Mouse (Mus musculus): ENCODE results near the gene B430306N03Rik.
A peak's percentile ranks its signal among the peaks of the same experiment; 100 is the strongest.

The B430306N03Rik gene

DNA sequence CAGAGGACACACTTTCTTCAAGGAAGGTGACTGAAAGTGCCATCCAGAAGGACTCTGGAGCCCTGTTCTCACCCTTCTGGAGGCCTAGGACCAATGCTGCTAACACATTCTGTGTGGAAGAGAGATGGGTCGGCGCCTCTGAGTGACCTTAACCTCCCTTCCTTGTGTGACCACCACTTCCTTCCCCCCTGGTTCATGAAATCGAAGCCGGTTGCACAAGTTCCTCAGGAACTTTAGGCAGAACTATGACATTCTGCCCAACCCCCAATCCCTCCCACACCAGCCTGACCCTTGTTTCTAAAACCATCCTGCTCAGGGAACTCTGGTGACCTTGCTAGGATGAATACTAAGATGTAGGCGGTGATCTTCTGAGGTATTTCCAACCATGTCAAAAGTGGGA is 8.3 kb downstream of the B430306N03Rik start:
- H3K9me3 ChIP-seq (ENCODE audit: low read length): no peaks in the 10 kb centered on the region
- peaks cover 24% of the 10 kb centered on the region for H3K4me1 ChIP-seq (replicated peaks; ENCODE audit: low read depth, low read length)
- H3K27me3 ChIP-seq (ENCODE audit: insufficient read depth, low read length): no peaks in the 10 kb centered on the region
- TF ChIP-seq CTCF (conservative IDR thresholded peaks at IDR 0.05; ENCODE audit: low read length): no peak
- TF ChIP-seq POU5F1 (IDR thresholded peaks at IDR 0.05; ENCODE audit: borderline replicate concordance, low read length): no peak
- no peak overlapping the region for H3K4me3 ChIP-seq (replicated peaks; ENCODE audit: low read length)
- H3K36me3 ChIP-seq (ENCODE audit: insufficient read depth, low read length): no peaks in the 10 kb centered on the region

DNA sequence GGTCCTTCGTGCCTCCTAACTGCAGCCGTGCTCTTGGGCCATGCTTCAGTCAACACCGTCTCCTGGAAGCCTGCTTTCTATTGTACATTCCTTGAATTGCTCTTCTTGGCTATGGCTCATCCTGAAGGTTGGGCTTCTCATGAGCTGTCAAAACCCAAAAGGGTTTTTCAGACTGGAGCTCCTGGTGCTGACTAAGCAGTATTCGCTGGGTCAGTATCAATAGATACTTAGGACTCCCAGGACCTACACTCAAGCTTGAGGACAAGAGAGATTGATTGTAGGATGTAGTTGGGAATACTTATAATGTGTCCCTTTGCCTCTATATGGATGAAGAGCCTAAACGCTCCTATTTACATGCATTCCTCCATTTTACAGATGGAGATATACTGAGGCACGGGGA is 9.2 kb downstream of the B430306N03Rik start:
- Histone ChIP-seq H3K4me3 (replicated peaks; ENCODE audit: low read length) (no peak overlapping the region), H3K36me3 (ENCODE audit: insufficient read depth, low read length) (no peaks in the 10 kb centered on the region), H3K4me1 (replicated peaks; ENCODE audit: low read depth, low read length) (peaks cover 24% of the 10 kb centered on the region), H3K27me3 (ENCODE audit: insufficient read depth, low read length) (no peaks in the 10 kb centered on the region), H3K9me3 (ENCODE audit: low read length) (no peaks in the 10 kb centered on the region)
- TF ChIP-seq CTCF (conservative IDR thresholded peaks at IDR 0.05; ENCODE audit: low read length) (no peak), POU5F1 (IDR thresholded peaks at IDR 0.05; ENCODE audit: borderline replicate concordance, low read length) (no peak), NANOG (IDR thresholded peaks at IDR 0.05; ENCODE audit: borderline replicate concordance, low read length) (no peak)

DNA sequence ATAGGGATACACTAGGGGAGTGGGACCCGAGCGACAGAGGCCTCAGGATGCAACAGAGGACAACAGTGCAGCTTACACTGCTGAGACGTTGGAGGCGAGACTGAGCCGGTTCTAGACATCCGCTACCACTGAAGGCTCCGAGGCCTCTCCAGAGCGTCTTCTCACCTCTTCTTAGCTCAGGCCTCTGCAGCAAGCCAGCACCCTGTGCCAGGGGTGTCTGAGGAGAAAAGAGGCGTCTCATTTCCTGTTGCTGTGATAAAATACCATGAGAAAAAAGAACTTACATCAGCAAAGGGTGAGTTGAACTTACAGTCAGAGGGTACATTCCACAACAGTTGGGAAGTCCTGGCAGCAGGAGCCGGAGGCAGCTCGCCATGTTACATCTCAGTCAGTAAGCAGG is 9.7 kb downstream of the B430306N03Rik start:
- Histone ChIP-seq H3K9me3 (ENCODE audit: low read length) (no peaks in the 10 kb centered on the region), H3K36me3 (ENCODE audit: insufficient read depth, low read length) (no peaks in the 10 kb centered on the region), H3K4me1 (replicated peaks; ENCODE audit: low read depth, low read length) (peaks cover 24% of the 10 kb centered on the region), H3K4me3 (replicated peaks; ENCODE audit: low read length) (no peak overlapping the region), H3K27me3 (ENCODE audit: insufficient read depth, low read length) (no peaks in the 10 kb centered on the region)
- TF ChIP-seq NANOG (IDR thresholded peaks at IDR 0.05; ENCODE audit: borderline replicate concordance, low read length) (no peak), POU5F1 (IDR thresholded peaks at IDR 0.05; ENCODE audit: borderline replicate concordance, low read length) (no peak), CTCF (conservative IDR thresholded peaks at IDR 0.05; ENCODE audit: low read length) (no peak)

DNA sequence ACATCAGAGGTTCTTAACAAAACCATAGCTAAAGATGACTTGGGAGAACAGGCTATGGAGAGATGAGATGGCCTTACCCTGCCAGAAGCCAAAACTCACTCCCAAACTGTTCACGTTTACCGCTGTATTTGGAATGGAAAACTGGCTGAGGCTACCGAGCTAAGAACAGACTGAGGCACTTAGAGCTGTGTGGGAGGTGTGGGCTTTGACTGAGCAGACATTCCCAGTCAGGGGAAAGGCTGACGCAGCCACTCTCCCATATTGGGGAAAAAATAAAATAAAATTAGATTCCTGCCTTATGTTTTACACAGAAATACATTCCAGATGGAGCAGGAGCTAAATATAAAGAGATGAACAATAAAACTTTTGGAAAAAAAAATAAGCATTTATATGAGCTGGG is 10.7 kb downstream of the B430306N03Rik start:
- Histone ChIP-seq H3K4me3 (replicated peaks; ENCODE audit: low read length) (no peak overlapping the region), H3K27me3 (ENCODE audit: insufficient read depth, low read length) (no peaks in the 10 kb centered on the region), H3K9me3 (ENCODE audit: low read length) (no peaks in the 10 kb centered on the region), H3K4me1 (replicated peaks; ENCODE audit: low read depth, low read length) (peaks cover 24% of the 10 kb centered on the region), H3K36me3 (ENCODE audit: insufficient read depth, low read length) (no peaks in the 10 kb centered on the region)
- TF ChIP-seq NANOG (IDR thresholded peaks at IDR 0.05; ENCODE audit: borderline replicate concordance, low read length) (no peak), POU5F1 (IDR thresholded peaks at IDR 0.05; ENCODE audit: borderline replicate concordance, low read length) (no peak), CTCF (conservative IDR thresholded peaks at IDR 0.05; ENCODE audit: low read length) (no peak)

DNA sequence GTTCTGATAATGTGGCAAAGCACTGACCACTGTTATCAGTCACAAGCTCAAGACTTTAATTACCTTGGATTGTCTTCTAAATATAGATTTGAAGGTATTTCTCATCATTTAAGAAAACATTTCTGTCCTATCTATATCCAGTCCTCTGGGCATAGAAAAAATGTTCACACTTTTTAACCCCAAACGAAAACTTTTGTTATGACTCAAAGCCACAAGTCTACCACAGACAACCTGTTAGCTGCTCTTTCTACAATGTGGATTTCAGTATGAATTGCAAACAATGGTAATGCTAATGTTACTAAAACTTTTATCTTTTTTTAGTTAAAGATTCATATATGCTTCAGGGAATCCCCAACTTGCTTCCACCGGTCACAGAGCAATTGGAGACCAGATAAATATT is 16.6 kb downstream of the B430306N03Rik start:
- H3K27me3 ChIP-seq (ENCODE audit: insufficient read depth, low read length): peaks cover 2% of the 10 kb centered on the region; the same call in 1 of the 2 replicates
- H3K4me1 ChIP-seq (replicated peaks; ENCODE audit: low read depth, low read length): no peaks in the 10 kb centered on the region
- H3K36me3 ChIP-seq (ENCODE audit: insufficient read depth, low read length): no peaks in the 10 kb centered on the region
- H3K9me3 ChIP-seq (ENCODE audit: low read length): no peaks in the 10 kb centered on the region
- H3K4me3 ChIP-seq (replicated peaks; ENCODE audit: low read length): no peak overlapping the region
- TF ChIP-seq NANOG (IDR thresholded peaks at IDR 0.05; ENCODE audit: borderline replicate concordance, low read length) (no peak), POU5F1 (IDR thresholded peaks at IDR 0.05; ENCODE audit: borderline replicate concordance, low read length) (no peak), CTCF (conservative IDR thresholded peaks at IDR 0.05; ENCODE audit: low read length) (no peak)

DNA sequence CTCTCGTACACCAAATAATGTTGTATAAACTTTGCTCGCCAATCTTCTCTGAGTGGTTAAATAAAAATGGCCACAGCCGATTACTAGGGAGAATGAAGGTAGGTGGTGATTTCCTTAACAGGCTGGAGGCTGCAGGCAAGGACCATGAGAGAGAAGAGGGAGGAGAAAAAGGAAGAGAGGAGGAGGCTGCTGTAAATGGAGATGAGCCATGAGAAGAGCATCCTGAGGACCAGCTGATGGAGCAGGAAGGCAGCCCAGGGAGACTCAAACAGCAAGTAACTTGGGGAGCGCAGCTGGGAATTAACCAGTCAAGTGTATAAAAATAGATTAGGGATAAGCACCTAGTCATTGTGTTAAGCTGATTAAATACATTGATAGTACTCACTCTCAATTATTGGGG is 18.2 kb downstream of the B430306N03Rik start:
- Histone ChIP-seq H3K4me1 (replicated peaks; ENCODE audit: low read depth, low read length) (no peaks in the 10 kb centered on the region), H3K9me3 (ENCODE audit: low read length) (no peaks in the 10 kb centered on the region), H3K36me3 (ENCODE audit: insufficient read depth, low read length) (no peaks in the 10 kb centered on the region), H3K27me3 (ENCODE audit: insufficient read depth, low read length) (peaks cover 2% of the 10 kb centered on the region; the same call in 1 of the 2 replicates), H3K4me3 (replicated peaks; ENCODE audit: low read length) (no peak overlapping the region)
- TF ChIP-seq NANOG (IDR thresholded peaks at IDR 0.05; ENCODE audit: borderline replicate concordance, low read length) (no peak), POU5F1 (IDR thresholded peaks at IDR 0.05; ENCODE audit: borderline replicate concordance, low read length) (no peak), CTCF (conservative IDR thresholded peaks at IDR 0.05; ENCODE audit: low read length) (no peak)

DNA sequence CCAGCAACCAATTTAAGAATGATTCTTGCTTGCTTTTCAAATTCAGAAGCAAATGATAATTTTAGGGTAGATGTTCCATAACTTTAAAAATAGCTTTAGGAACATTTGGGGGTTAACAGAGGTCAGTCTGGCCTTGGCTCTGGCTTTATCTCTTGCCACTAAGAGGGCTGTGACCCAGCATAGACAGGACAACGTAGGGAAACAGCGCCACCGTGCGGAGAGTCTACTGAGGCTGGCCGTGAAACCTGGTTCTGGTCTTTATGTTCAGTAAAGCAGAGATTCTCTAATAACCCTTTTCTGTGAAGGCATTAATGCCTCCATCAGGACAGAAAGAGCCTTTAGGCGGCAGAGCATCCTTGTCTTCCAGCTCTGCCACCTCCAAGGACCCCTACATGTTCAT is 20.9 kb downstream of the B430306N03Rik start:
- Histone ChIP-seq H3K36me3 (ENCODE audit: insufficient read depth, low read length) (no peaks in the 10 kb centered on the region), H3K9me3 (ENCODE audit: low read length) (no peaks in the 10 kb centered on the region), H3K4me1 (replicated peaks; ENCODE audit: low read depth, low read length) (no peaks in the 10 kb centered on the region), H3K4me3 (replicated peaks; ENCODE audit: low read length) (no peak overlapping the region), H3K27me3 (ENCODE audit: insufficient read depth, low read length) (peaks cover 2% of the 10 kb centered on the region; the same call in 1 of the 2 replicates)
- TF ChIP-seq CTCF (conservative IDR thresholded peaks at IDR 0.05; ENCODE audit: low read length): peak; percentile 72
- no peak for TF ChIP-seq POU5F1 (IDR thresholded peaks at IDR 0.05; ENCODE audit: borderline replicate concordance, low read length)

DNA sequence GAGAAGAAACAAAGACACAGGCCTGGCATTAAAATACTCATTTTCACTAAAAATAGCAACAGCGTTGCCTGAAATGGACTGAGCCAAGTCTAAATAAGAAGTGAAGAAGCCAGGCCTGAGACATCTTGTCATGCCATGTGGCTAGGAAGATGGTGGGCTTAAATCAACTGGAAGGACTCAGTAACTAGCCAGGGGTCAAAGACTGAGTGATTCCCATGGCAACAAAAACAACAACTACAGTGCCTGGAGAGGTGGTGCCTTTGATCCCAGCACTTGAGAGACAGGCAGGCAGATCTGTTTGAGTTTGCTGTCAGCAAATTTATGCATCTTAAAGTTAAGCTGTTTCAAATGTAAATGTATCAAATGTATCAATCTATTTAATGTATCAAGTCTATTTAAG is 24.3 kb downstream of the B430306N03Rik start:
- no peak for TF ChIP-seq POU5F1 (IDR thresholded peaks at IDR 0.05; ENCODE audit: borderline replicate concordance, low read length)
- TF ChIP-seq CTCF (conservative IDR thresholded peaks at IDR 0.05; ENCODE audit: low read length): no peak
- no peak for TF ChIP-seq NANOG (IDR thresholded peaks at IDR 0.05; ENCODE audit: borderline replicate concordance, low read length)
- no peaks in the 10 kb centered on the region for H3K4me1 ChIP-seq (replicated peaks; ENCODE audit: low read depth, low read length)
- peaks cover 2% of the 10 kb centered on the region; the same call in 1 of the 2 replicates for H3K27me3 ChIP-seq (ENCODE audit: insufficient read depth, low read length)
- H3K9me3 ChIP-seq (ENCODE audit: low read length): no peaks in the 10 kb centered on the region
- no peak overlapping the region for H3K4me3 ChIP-seq (replicated peaks; ENCODE audit: low read length)
- no peaks in the 10 kb centered on the region for H3K36me3 ChIP-seq (ENCODE audit: insufficient read depth, low read length)

DNA sequence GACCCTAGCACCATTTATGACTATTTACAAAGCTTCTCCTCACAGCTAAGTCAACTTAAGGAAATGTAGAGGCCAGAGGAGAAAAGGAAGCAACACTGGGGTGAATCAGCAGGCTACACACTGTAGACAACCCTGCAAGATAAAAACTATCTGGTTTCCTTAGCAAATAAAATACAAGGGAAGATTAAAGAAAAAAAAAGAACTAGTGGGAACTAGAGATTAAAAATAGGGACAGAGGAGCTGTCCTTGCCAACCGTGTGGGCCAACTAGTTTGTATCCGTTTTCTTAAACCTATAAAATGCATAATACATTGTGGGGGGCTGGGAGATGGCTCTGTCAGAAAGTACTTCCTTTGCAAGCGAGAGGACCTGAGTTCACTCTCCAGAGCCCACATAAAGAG is 26.0 kb downstream of the B430306N03Rik start:
- no peaks in the 10 kb centered on the region for H3K9me3 ChIP-seq (ENCODE audit: low read length)
- H3K27me3 ChIP-seq (ENCODE audit: insufficient read depth, low read length): peaks cover 11% of the 10 kb centered on the region
- no peaks in the 10 kb centered on the region for H3K36me3 ChIP-seq (ENCODE audit: insufficient read depth, low read length)
- TF ChIP-seq POU5F1 (IDR thresholded peaks at IDR 0.05; ENCODE audit: borderline replicate concordance, low read length) (no peak), NANOG (IDR thresholded peaks at IDR 0.05; ENCODE audit: borderline replicate concordance, low read length) (no peak), CTCF (conservative IDR thresholded peaks at IDR 0.05; ENCODE audit: low read length) (no peak)
- no peak overlapping the region for H3K4me3 ChIP-seq (replicated peaks; ENCODE audit: low read length)
- H3K4me1 ChIP-seq (replicated peaks; ENCODE audit: low read depth, low read length): peaks cover 8% of the 10 kb centered on the region; the same call in 1 of the 2 replicates
